Mouse (Mus musculus) stomach, postnatal 0 days (tissue): Measurements from ENCODE around the gene Zmym6.

Experiments used
- CTCF ChIP-seq: IDR thresholded peaks from 2 replicates; pipeline ENCODE4 v1.5.1; 2016; ENCODE audit warnings: antibody characterized with exemption, low read depth, mild to moderate bottlenecking, moderate library complexity
- EP300 ChIP-seq: optimal IDR thresholded peaks from 2 replicates; pipeline ENCODE3; 2016; ENCODE audit warnings: antibody characterized with exemption

- TF ChIP-seq CTCF = no peak
- no peak for TF ChIP-seq EP300
These were observed 89.9 kb downstream of the Zmym6 start for GRCm38 (mm10) chr4:127167096-127167495.
